Mouse (Mus musculus) midbrain, embryonic 15.5 days (tissue): ENCODE data around the gene Ifitm6. TPM values are rescaled to one million over a fixed set of nuclear protein-coding genes. Genes with fewer than 3 reads are reported as not detected.
"Not testable (repeated sequence)": the region's sequence is repeated elsewhere in the genome, so short reads cannot be mapped to it uniquely, and the experiment has no call there.

Experiments
- ATAC-seq: fragments of 200-750 bp; cut with Nextera tagmentation; replicated peaks from 2 replicates; pipeline ENCODE4 v1.8.0; 2017; ENCODE audit warnings: moderate TSS enrichment
- H3K27ac ChIP-seq: fragments of 300-500 bp; sonication (generic); 2 replicates; pipeline ENCODE4 v1.5.1; 2015; ENCODE audit warnings: mild to moderate bottlenecking, inconsistent platforms
- H3K27me3 ChIP-seq: fragments of 300-500 bp; sonication (generic); replicated peaks from 2 replicates; pipeline ENCODE4 v1.6.1; 2015; ENCODE audit warnings: inconsistent platforms
- H3K36me3 ChIP-seq: fragments of 300-500 bp; sonication (generic); replicated peaks from 2 replicates; pipeline ENCODE4 v1.6.1; 2015; ENCODE audit warnings: inconsistent platforms
- H3K4me1 ChIP-seq: fragments of 300-500 bp; sonication (generic); 2 replicates; pipeline ENCODE4 v1.6.1; 2015; ENCODE audit warnings: inconsistent platforms
- H3K4me2 ChIP-seq: fragments of 300-500 bp; sonication (generic); 2 replicates; pipeline ENCODE4 v1.6.1; 2015; ENCODE audit warnings: inconsistent platforms, mild to moderate bottlenecking, moderate library complexity
- H3K4me3 ChIP-seq: fragments of 300-500 bp; sonication (generic); 2 replicates; pipeline ENCODE4 v1.5.1; 2015; ENCODE audit warnings: mild to moderate bottlenecking, inconsistent platforms
- H3K9ac ChIP-seq: fragments of 300-500 bp; sonication (generic); 2 replicates; pipeline ENCODE4 v1.6.1; 2015; ENCODE audit warnings: mild to moderate bottlenecking, inconsistent platforms
- H3K9me3 ChIP-seq: fragments of 300-500 bp; sonication (generic); 2 replicates; pipeline ENCODE4 v1.6.1; 2016; ENCODE audit warnings: inconsistent platforms
- WGBS: fragments of 180-500 bp; shearing (Covaris S2); methylation state at CpG from one replicate; pipeline ENCODE4 v1.1.7; 2015; ENCODE audit warnings: mixed read lengths; 5-methylcytosine and 5-hydroxymethylcytosine counted together
- polyA plus RNA-seq: library from polyadenylated mRNA; unstranded; fragments of >200 nt; fragmentation: Nextera tagmentation; extraction: Ambion mirVana; gene quantifications from 2 replicates; pipeline ENCODE4 v1.2.1, GENCODE M21; 2015

Ifitm6 gene
- polyA plus RNA-seq: 0.99 and 1.4 TPM in 2 replicates

- not testable (repeated sequence) for H3K4me1 ChIP-seq, H3K9ac ChIP-seq, H3K27ac ChIP-seq, H3K4me3 ChIP-seq, H3K9me3 ChIP-seq, H3K4me2 ChIP-seq, ATAC-seq, H3K27me3 ChIP-seq, H3K36me3 ChIP-seq
- 94% methylated on average over 1 of the region's 1 CpGs for whole genome bisulfite sequencing
These were observed at the start of gene Ifitm6 for GRCm38 (mm10) chr7:141017824-141018223. Gene Ifitm6 (minus strand): TSS chr7:141017924.

- 93% methylated on average over 7 of the region's 7 CpGs for WGBS
- peaks cover 41% of the 10 kb centered on the region; the same call in 1 of the 2 replicates for H3K36me3 ChIP-seq
- no peak overlapping the region for H3K9ac ChIP-seq
These were observed 46.9 kb upstream of the Ifitm6 start for GRCm38 (mm10) chr7:141064576-141064975.

GRCm38 (mm10) chr7:141064175-141064574 lies 46.5 kb upstream of the Ifitm6 start:
- 88% methylated on average over 7 of the region's 7 CpGs for WGBS
- Histone ChIP-seq H3K27ac (no peak overlapping the region), H3K27me3 (no peaks in the 10 kb centered on the region), H3K4me2 (no peak overlapping the region), H3K4me1 (peaks cover 33% of the 10 kb centered on the region), H3K4me3 (no peak overlapping the region), H3K36me3 (peaks cover 41% of the 10 kb centered on the region; the same call in 1 of the 2 replicates), H3K9me3 (no peaks in the 10 kb centered on the region), H3K9ac (no peak overlapping the region)
- ATAC-seq: no peak

More at GRCm38 (mm10) chr7:141064576-141064975, 46.9 kb upstream of the Ifitm6 start:
- Histone ChIP-seq H3K9me3 (no peaks in the 10 kb centered on the region), H3K4me2 (no peak overlapping the region), H3K4me3 (no peak overlapping the region), H3K27ac (no peak overlapping the region), H3K4me1 (peaks cover 31% of the 10 kb centered on the region), H3K27me3 (no peaks in the 10 kb centered on the region)
- ATAC-seq: no peak

GRCm38 (mm10) chr7:141063353-141063752 lies 45.6 kb upstream of the Ifitm6 start:
- no peak overlapping the region for H3K9ac ChIP-seq
- H3K9me3 ChIP-seq: no peaks in the 10 kb centered on the region
- H3K4me3 ChIP-seq: no peak overlapping the region
- H3K27ac ChIP-seq: no peak overlapping the region
- H3K4me1 ChIP-seq: peaks cover 34% of the 10 kb centered on the region
- no peaks in the 10 kb centered on the region for H3K27me3 ChIP-seq
- ATAC-seq: no peak
- 95% methylated on average over 3 of the region's 3 CpGs for WGBS
- H3K36me3 ChIP-seq: peaks cover 39% of the 10 kb centered on the region; the same call in 1 of the 2 replicates
- H3K4me2 ChIP-seq: no peak overlapping the region

DNA sequence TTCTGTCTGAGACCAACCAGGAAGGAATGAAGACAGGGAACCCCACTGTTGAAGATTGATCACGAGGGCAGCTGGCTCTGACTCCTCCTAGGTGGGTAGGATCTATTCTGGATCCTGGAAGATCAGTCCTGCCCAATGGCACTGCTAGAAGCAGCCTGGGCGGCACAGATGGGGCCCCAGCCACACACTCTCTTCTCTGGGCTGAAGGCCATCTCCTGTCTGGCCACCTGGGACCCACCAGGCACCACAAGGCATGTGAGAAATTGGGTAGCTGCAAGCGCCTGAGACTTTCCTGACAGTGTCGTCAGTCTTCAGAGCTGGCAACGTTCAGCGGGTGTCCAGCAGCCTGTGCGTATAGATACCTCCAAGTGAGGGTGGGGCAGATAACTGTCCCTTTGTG lies 44.8 kb upstream of the Ifitm6 start:
- 80% methylated on average over 7 of the region's 7 CpGs for WGBS
- Histone ChIP-seq H3K9ac (peak overlapping the region; percentile 97; the same call in 1 of the 2 replicates), H3K4me3 (0 out of 2 replicates have a peak overlapping the region, but pooled peaks have one; percentile 95), H3K4me2 (peak overlapping the region; percentile 78), H3K4me1 (peaks cover 34% of the 10 kb centered on the region), H3K36me3 (peaks cover 30% of the 10 kb centered on the region; the same call in 1 of the 2 replicates), H3K27me3 (no peaks in the 10 kb centered on the region), H3K9me3 (no peaks in the 10 kb centered on the region), H3K27ac (no peak overlapping the region)
- no peak for ATAC-seq

GRCm38 (mm10) chr7:141061269-141061692 lies 43.6 kb upstream of the Ifitm6 start:
- under 1% methylated on average over 37 of the region's 37 CpGs for whole genome bisulfite sequencing
- Histone ChIP-seq H3K9me3 (no peaks in the 10 kb centered on the region), H3K27ac (peak overlapping the region; percentile 94), H3K36me3 (peaks cover 25% of the 10 kb centered on the region; the same call in 1 of the 2 replicates), H3K4me3 (peak overlapping the region; percentile 95), H3K9ac (peak overlapping the region; percentile 97), H3K27me3 (no peaks in the 10 kb centered on the region), H3K4me1 (peaks cover 34% of the 10 kb centered on the region), H3K4me2 (peak overlapping the region; percentile 78)
- ATAC-seq: peak; percentile 74

DNA sequence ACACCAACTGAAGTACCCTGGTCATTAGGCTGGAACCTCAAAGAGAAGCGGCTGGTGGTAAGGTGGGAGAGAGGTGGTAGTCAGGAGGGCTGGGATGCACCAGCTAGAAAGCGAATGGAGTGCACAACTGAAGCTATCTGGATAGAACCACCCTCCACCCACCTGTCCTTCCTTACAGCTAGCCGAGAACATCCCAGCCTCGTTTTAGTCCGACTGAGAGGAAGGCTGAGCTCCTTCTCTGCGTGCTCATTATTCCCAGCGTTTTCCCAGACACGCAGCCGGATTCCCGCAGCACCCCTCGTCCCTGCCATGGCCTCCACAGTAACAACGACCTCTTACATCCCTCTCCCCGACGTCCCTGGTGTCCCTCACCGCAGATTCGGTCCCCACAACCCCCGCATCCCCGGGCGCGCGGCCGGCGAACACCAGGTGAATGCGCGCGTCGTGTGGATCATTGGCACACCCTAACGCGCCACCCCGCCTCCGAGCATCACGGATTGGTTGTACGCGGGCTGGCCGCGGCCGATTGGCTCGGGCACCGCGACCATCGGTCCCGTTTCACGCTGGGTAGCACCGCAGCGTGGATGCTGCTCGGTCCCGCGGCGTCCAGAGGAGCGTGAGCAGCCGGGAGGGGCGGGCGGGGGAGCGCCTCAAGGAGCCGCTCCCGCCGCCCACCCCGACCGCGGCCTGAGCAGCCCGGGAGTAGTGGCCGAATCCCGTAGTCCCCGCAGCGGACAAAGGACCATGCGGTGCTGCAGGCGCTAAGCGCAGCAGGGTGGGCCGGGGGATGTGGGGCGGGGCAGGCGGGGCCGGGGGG lies 42.9 kb upstream of the Ifitm6 start, which contains the start of gene B4galnt4:
B4galnt4 (plus strand) TSS at position 679 of the 817 bp plus-strand sequence.
- Histone ChIP-seq H3K4me2 (peak within 1 kb of the TSS; percentile 78), H3K9ac (peak within 1 kb of the TSS; percentile 97), H3K4me1 (peaks cover 34% of the 10 kb centered on the region), H3K27ac (peak within 1 kb of the TSS; percentile 94), H3K27me3 (no peaks in the 10 kb centered on the region), H3K36me3 (peaks cover 22% of the 10 kb centered on the region; the same call in 1 of the 2 replicates), H3K9me3 (no peaks in the 10 kb centered on the region), H3K4me3 (peak within 1 kb of the TSS; percentile 95)
- ATAC-seq: peak; percentile 99
- under 1% methylated on average over 72 of the region's 72 CpGs for WGBS

DNA sequence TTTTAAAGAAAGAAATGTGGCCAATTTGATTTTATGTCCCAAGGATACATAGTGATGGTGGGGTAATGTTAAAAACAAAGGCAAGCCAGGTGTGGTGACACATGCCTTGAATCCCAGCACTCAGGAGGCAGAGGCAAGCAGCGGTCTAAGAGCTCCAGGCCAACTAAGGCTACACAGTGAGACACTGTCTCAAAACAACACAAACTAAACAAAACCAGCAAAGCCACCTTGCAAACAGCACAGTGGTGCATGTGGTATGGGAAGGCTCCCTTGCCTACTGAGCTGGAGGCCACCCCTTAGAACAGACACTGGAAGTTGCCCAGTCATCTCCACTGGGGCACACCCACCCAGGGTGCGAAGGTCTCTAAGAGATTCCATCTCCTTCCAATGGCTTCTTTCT lies 42.2 kb upstream of the Ifitm6 start:
- Histone ChIP-seq H3K9me3 (no peaks in the 10 kb centered on the region), H3K4me3 (peak overlapping the region; percentile 95), H3K27me3 (no peaks in the 10 kb centered on the region), H3K36me3 (peaks cover 15% of the 10 kb centered on the region; the same call in 1 of the 2 replicates), H3K9ac (peak overlapping the region; percentile 97), H3K27ac (peak overlapping the region; percentile 94), H3K4me2 (peak overlapping the region; percentile 78), H3K4me1 (peaks cover 34% of the 10 kb centered on the region)
- ATAC-seq: peak; percentile 0; the same call in 1 of the 2 replicates
- WGBS: 69% methylated on average over 2 of the region's 2 CpGs

DNA sequence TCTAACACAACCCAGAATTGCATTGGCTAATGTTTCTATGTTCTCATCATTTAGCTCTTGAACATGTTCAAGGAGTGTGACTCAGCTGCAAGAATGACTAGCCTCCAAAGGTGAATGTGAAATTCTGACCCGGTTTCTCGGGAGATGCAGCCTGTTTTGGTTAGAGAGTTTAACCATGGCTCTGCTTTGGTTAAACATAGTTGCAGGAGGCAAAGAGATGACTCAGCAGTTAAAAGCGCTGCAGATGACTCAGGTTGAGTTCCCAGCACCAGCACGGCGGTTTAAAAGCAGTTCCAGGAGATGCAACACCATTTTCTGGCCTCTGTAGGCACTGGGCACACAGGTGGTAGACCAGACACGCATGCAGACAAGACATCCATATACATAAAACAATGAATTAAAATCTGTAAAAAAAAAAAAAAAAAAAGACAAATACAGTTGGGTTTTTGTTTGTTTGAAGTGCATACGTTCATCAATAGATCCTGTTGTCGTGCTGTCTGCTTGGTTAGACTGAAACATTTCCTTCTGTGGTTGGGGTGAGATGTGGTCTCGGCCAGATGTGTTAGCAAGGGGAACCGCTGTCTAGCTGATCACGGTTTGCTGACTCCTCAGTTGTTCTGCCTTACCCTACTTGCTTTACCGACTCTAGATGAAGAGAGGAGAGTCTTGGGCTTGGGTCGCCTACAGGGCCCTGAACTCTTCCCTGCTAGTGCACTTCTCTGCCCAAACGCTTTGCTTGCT lies 41.0 kb upstream of the Ifitm6 start:
- H3K4me3 ChIP-seq: no peak overlapping the region
- peaks cover 34% of the 10 kb centered on the region for H3K4me1 ChIP-seq
- H3K27me3 ChIP-seq: no peaks in the 10 kb centered on the region
- no peaks in the 10 kb centered on the region for H3K9me3 ChIP-seq
- no peak for ATAC-seq
- no peak overlapping the region for H3K9ac ChIP-seq
- no peak overlapping the region for H3K27ac ChIP-seq
- WGBS: 95% methylated on average over 14 of the region's 14 CpGs
- H3K4me2 ChIP-seq: no peak overlapping the region
- 0 out of 2 replicates have a peak, but pooled peaks cover 5% of the 10 kb centered on the region for H3K36me3 ChIP-seq

DNA sequence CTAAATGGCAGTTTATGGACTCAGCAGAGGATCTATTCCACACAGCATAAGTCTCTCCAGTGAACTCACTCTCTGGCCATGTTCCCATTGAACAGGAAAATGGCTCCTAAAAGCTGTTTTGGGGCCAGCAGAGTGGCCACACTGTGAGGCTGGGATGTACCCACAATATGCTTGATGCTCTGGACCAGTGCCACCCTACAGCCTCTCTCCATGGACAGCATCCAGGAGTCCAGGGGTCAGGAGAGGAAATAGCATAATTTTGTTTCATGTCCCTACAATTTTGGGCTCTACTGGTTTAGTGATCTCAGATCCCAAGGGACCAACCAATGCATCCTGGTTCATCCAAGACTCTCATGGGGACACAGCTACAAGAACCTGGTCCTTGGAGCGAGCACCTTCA lies 39.8 kb upstream of the Ifitm6 start:
- no peaks in the 10 kb centered on the region for H3K36me3 ChIP-seq
- H3K27me3 ChIP-seq: no peaks in the 10 kb centered on the region
- WGBS: 81% methylated on average over 1 of the region's 1 CpGs
- no peak overlapping the region for H3K9ac ChIP-seq
- no peak overlapping the region for H3K27ac ChIP-seq
- no peaks in the 10 kb centered on the region for H3K9me3 ChIP-seq
- H3K4me2 ChIP-seq: no peak overlapping the region
- H3K4me1 ChIP-seq: peaks cover 23% of the 10 kb centered on the region
- ATAC-seq: no peak
- H3K4me3 ChIP-seq: no peak overlapping the region

GRCm38 (mm10) chr7:141056976-141057375 lies 39.3 kb upstream of the Ifitm6 start:
- Histone ChIP-seq H3K27ac (no peak overlapping the region), H3K4me3 (no peak overlapping the region), H3K9ac (no peak overlapping the region), H3K4me1 (peaks cover 18% of the 10 kb centered on the region), H3K27me3 (no peaks in the 10 kb centered on the region), H3K4me2 (no peak overlapping the region), H3K36me3 (no peaks in the 10 kb centered on the region), H3K9me3 (no peaks in the 10 kb centered on the region)
- ATAC-seq: no peak
- WGBS: 92% methylated on average over 6 of the region's 6 CpGs

DNA sequence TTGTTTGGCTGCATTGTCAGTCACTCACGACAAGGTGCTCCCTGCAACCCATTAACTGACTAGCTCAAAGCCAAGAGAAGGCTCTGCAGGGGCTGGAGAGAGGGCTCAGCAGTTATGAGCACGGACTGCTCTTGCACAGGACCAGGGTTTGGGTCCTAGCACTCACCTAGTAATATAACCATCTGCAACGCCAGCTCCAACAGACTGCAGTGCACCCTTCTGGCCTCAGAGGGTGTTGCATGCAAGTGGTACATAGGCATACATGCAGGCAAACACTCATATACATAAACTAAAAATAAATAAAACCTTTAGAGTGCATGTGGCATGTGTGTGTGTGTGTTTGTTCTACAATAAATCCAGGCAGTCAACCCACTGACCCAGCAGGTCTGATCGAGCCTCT lies 38.1 kb upstream of the Ifitm6 start:
- no peaks in the 10 kb centered on the region for H3K9me3 ChIP-seq
- no peak for ATAC-seq
- H3K36me3 ChIP-seq: no peaks in the 10 kb centered on the region
- H3K27ac ChIP-seq: no peak overlapping the region
- no peaks in the 10 kb centered on the region for H3K27me3 ChIP-seq
- H3K9ac ChIP-seq: no peak overlapping the region
- H3K4me1 ChIP-seq: peaks cover 13% of the 10 kb centered on the region
- H3K4me3 ChIP-seq: no peak overlapping the region
- no peak overlapping the region for H3K4me2 ChIP-seq
- 79% methylated on average over 4 of the region's 4 CpGs for WGBS
